Mouse (Mus musculus): ENCODE results near the gene Clcf1.

GRCm38 (mm10) chr19:4220957-4221743 lies 7.1 kb downstream of the Clcf1 start:
- TF ChIP-seq CTCF (IDR thresholded peaks at IDR 0.05; ENCODE audit: insufficient read depth, low read depth, low read length) (no peak), POLR2A (IDR thresholded peaks at IDR 0.05; ENCODE audit: insufficient read depth, low read depth, low read length) (no peak)
